Mouse (Mus musculus): Measurements from ENCODE around the gene Tada2b.
A peak's percentile ranks its signal among the peaks of the same experiment; 100 is the strongest.

GRCm38 (mm10) chr5:36474283-36474682 is 9.8 kb downstream of the Tada2b start:
- TF ChIP-seq CTCF (IDR thresholded peaks at IDR 0.05; ENCODE audit: low read depth) (peak; percentile 90), EP300 (IDR thresholded peaks at IDR 0.05; ENCODE audit: low read depth) (no peak)
